Mouse (Mus musculus): ENCODE data around the gene Stk24.

Stk24 gene

GRCm38 (mm10) chr14:121379116-121379826, 540 bp downstream of the Stk24 start:
- in situ Hi-C loops (cut with MseI, MboI) = no loop called here

- in situ Hi-C loops (cut with MseI, MboI) = no loop called here
These were observed 1.3 kb downstream of the Stk24 start for GRCm38 (mm10) chr14:121378243-121379115.

GRCm38 (mm10) chr14:121376566-121376965, 3.2 kb downstream of the Stk24 start:
- in situ Hi-C loops (cut with MseI, MboI) = no loop called here

- in situ Hi-C loops (cut with MseI, MboI) = no loop called here
These were observed 5.9 kb downstream of the Stk24 start for GRCm38 (mm10) chr14:121373901-121374300.

GRCm38 (mm10) chr14:121373020-121373419, 6.8 kb downstream of the Stk24 start:
- in situ Hi-C loops (cut with MseI, MboI) = no loop called here

- in situ Hi-C loops (cut with MseI, MboI) = no loop called here
These were observed 7.6 kb downstream of the Stk24 start for GRCm38 (mm10) chr14:121371911-121372820.

- in situ Hi-C loops (cut with MseI, MboI) = no loop called here
These were observed 10.4 kb downstream of the Stk24 start for GRCm38 (mm10) chr14:121369385-121369784.

GRCm38 (mm10) chr14:121368108-121368705, 11.6 kb downstream of the Stk24 start:
- in situ Hi-C loops (cut with MseI, MboI) = no loop called here

- in situ Hi-C loops (cut with MseI, MboI) = no loop called here
These were observed 13.7 kb downstream of the Stk24 start for GRCm38 (mm10) chr14:121365991-121366728.

GRCm38 (mm10) chr14:121365390-121365789, 14.4 kb downstream of the Stk24 start:
- in situ Hi-C loops (cut with MseI, MboI) = no loop called here

GRCm38 (mm10) chr14:121364282-121364681, 15.5 kb downstream of the Stk24 start:
- in situ Hi-C loops (cut with MseI, MboI) = no loop called here

- in situ Hi-C loops (cut with MseI, MboI) = no loop called here
These were observed 18.3 kb downstream of the Stk24 start for GRCm38 (mm10) chr14:121361319-121362114.

GRCm38 (mm10) chr14:121359850-121360249, 20.0 kb downstream of the Stk24 start:
- in situ Hi-C loops (cut with MseI, MboI) = no loop called here

- in situ Hi-C loops (cut with MseI, MboI) = no loop called here
These were observed 20.8 kb downstream of the Stk24 start for GRCm38 (mm10) chr14:121359015-121359414.

- in situ Hi-C loops (cut with MseI, MboI) = no loop called here
These were observed 21.5 kb downstream of the Stk24 start for GRCm38 (mm10) chr14:121358327-121358726.

GRCm38 (mm10) chr14:121356336-121356862, 23.4 kb downstream of the Stk24 start:
- in situ Hi-C loops (cut with MseI, MboI) = no loop called here

GRCm38 (mm10) chr14:121355732-121356131, 24.1 kb downstream of the Stk24 start:
- in situ Hi-C loops (cut with MseI, MboI) = no loop called here

- in situ Hi-C loops (cut with MseI, MboI) = no loop called here
These were observed 26.0 kb downstream of the Stk24 start for GRCm38 (mm10) chr14:121353648-121354377.

GRCm38 (mm10) chr14:121352744-121353143, 27.1 kb downstream of the Stk24 start:
- in situ Hi-C loops (cut with MseI, MboI) = no loop called here
